Mouse (Mus musculus): ENCODE measurements around the gene Robo2. TPM values are rescaled to one million over a fixed set of nuclear protein-coding genes. Genes with fewer than 3 reads are reported as not detected.

The Robo2 gene
- polyA plus RNA-seq, 1 experiment, result 4.2 TPM

GRCm38 (mm10) chr16:74072671-74073070 lies 339.0 kb downstream of the Robo2 start:
- Histone ChIP-seq H3ac (ENCODE audit: control insufficient read depth, insufficient read length, low read depth) (no peak overlapping the region), H3K36me3 (ENCODE audit: control insufficient read depth, insufficient read depth) (no peaks in the 10 kb centered on the region), H3K27me3 (ENCODE audit: control insufficient read depth, insufficient read depth, insufficient read length) (no peaks in the 10 kb centered on the region), H3K79me2 (ENCODE audit: control insufficient read depth, insufficient read depth) (no peaks in the 10 kb centered on the region), H3K79me3 (ENCODE audit: low read depth) (no peaks in the 10 kb centered on the region), H3K4me3 (ENCODE audit: insufficient read depth, poor library complexity, severe bottlenecking) (no peak overlapping the region)
- no peak for TF ChIP-seq MAX (IDR thresholded peaks at IDR 0.05)

- Histone ChIP-seq H3K79me3 (ENCODE audit: low read depth) (no peaks in the 10 kb centered on the region), H3K27me3 (ENCODE audit: control insufficient read depth, insufficient read depth, insufficient read length) (no peaks in the 10 kb centered on the region), H3ac (ENCODE audit: control insufficient read depth, insufficient read length, low read depth) (no peak overlapping the region), H3K79me2 (ENCODE audit: control insufficient read depth, insufficient read depth) (no peaks in the 10 kb centered on the region), H3K4me3 (ENCODE audit: insufficient read depth, poor library complexity, severe bottlenecking) (no peak overlapping the region), H3K36me3 (ENCODE audit: control insufficient read depth, insufficient read depth) (no peaks in the 10 kb centered on the region)
- TF ChIP-seq MYOD1 (IDR thresholded peaks at IDR 0.05; ENCODE audit: control insufficient read depth, insufficient read length, low read depth) (no peak), MYOG (IDR thresholded peaks at IDR 0.05; ENCODE audit: control insufficient read depth, extremely low read depth, insufficient read length) (no peak), USF1 (IDR thresholded peaks at IDR 0.05; ENCODE audit: low read depth) (no peak), MAX (IDR thresholded peaks at IDR 0.05) (no peak), CEBPB (IDR thresholded peaks at IDR 0.05; ENCODE audit: low read depth) (no peak), CTCF (IDR thresholded peaks at IDR 0.05; ENCODE audit: control insufficient read depth, insufficient read depth, insufficient read length) (no peak), FOSL1 (IDR thresholded peaks at IDR 0.05; ENCODE audit: insufficient read depth, low read length, poor library complexity, severe bottlenecking) (no peak)
Measured at GRCm38 (mm10) chr16:74070628-74071027, 341.0 kb downstream of the Robo2 start.

- Histone ChIP-seq H3K36me3 (ENCODE audit: control insufficient read depth, insufficient read depth) (no peaks in the 10 kb centered on the region), H3K27me3 (ENCODE audit: control insufficient read depth, insufficient read depth, insufficient read length) (no peaks in the 10 kb centered on the region), H3ac (ENCODE audit: control insufficient read depth, insufficient read length, low read depth) (no peak overlapping the region), H3K79me3 (ENCODE audit: low read depth) (no peaks in the 10 kb centered on the region), H3K79me2 (ENCODE audit: control insufficient read depth, insufficient read depth) (no peaks in the 10 kb centered on the region), H3K4me3 (ENCODE audit: insufficient read depth, poor library complexity, severe bottlenecking) (no peak overlapping the region)
- no peak for TF ChIP-seq CEBPB (IDR thresholded peaks at IDR 0.05; ENCODE audit: low read depth)
- no peak for TF ChIP-seq CTCF (IDR thresholded peaks at IDR 0.05; ENCODE audit: control insufficient read depth, insufficient read depth, insufficient read length)
- TF ChIP-seq MYOG (IDR thresholded peaks at IDR 0.05; ENCODE audit: control insufficient read depth, extremely low read depth, insufficient read length), result no peak
- no peak for TF ChIP-seq MYOD1 (IDR thresholded peaks at IDR 0.05; ENCODE audit: control insufficient read depth, insufficient read length, low read depth)
- no peak for TF ChIP-seq MAX (IDR thresholded peaks at IDR 0.05)
- no peak for TF ChIP-seq FOSL1 (IDR thresholded peaks at IDR 0.05; ENCODE audit: insufficient read depth, low read length, poor library complexity, severe bottlenecking)
- TF ChIP-seq USF1 (IDR thresholded peaks at IDR 0.05; ENCODE audit: low read depth), result no peak
Measured at GRCm38 (mm10) chr16:74065958-74066357, 345.7 kb downstream of the Robo2 start.

GRCm38 (mm10) chr16:74061951-74062350 lies 349.7 kb downstream of the Robo2 start:
- H3K79me3 ChIP-seq (ENCODE audit: low read depth), result no peaks in the 10 kb centered on the region
- no peak overlapping the region for H3K4me3 ChIP-seq (ENCODE audit: insufficient read depth, poor library complexity, severe bottlenecking)
- H3K36me3 ChIP-seq (ENCODE audit: control insufficient read depth, insufficient read depth), result no peaks in the 10 kb centered on the region
- no peak overlapping the region for H3ac ChIP-seq (ENCODE audit: control insufficient read depth, insufficient read length, low read depth)
- no peaks in the 10 kb centered on the region for H3K79me2 ChIP-seq (ENCODE audit: control insufficient read depth, insufficient read depth)
- no peak for TF ChIP-seq MYOD1 (IDR thresholded peaks at IDR 0.05; ENCODE audit: control insufficient read depth, insufficient read length, low read depth)
- no peak for TF ChIP-seq FOSL1 (IDR thresholded peaks at IDR 0.05; ENCODE audit: insufficient read depth, low read length, poor library complexity, severe bottlenecking)
- TF ChIP-seq USF1 (IDR thresholded peaks at IDR 0.05; ENCODE audit: low read depth), result no peak
- no peak for TF ChIP-seq MYOG (IDR thresholded peaks at IDR 0.05; ENCODE audit: control insufficient read depth, extremely low read depth, insufficient read length)
- TF ChIP-seq CTCF (IDR thresholded peaks at IDR 0.05; ENCODE audit: control insufficient read depth, insufficient read depth, insufficient read length), result no peak
- TF ChIP-seq CEBPB (IDR thresholded peaks at IDR 0.05; ENCODE audit: low read depth), result no peak
- H3K27me3 ChIP-seq (ENCODE audit: control insufficient read depth, insufficient read depth, insufficient read length), result no peaks in the 10 kb centered on the region

GRCm38 (mm10) chr16:74061479-74061878 lies 350.1 kb downstream of the Robo2 start:
- Histone ChIP-seq H3K79me3 (ENCODE audit: low read depth) (no peaks in the 10 kb centered on the region), H3K79me2 (ENCODE audit: control insufficient read depth, insufficient read depth) (no peaks in the 10 kb centered on the region), H3K4me3 (ENCODE audit: insufficient read depth, poor library complexity, severe bottlenecking) (no peak overlapping the region), H3K27me3 (ENCODE audit: control insufficient read depth, insufficient read depth, insufficient read length) (no peaks in the 10 kb centered on the region), H3ac (ENCODE audit: control insufficient read depth, insufficient read length, low read depth) (no peak overlapping the region), H3K36me3 (ENCODE audit: control insufficient read depth, insufficient read depth) (no peaks in the 10 kb centered on the region)
- TF ChIP-seq MYOG (IDR thresholded peaks at IDR 0.05; ENCODE audit: control insufficient read depth, extremely low read depth, insufficient read length) (no peak), CTCF (IDR thresholded peaks at IDR 0.05; ENCODE audit: control insufficient read depth, insufficient read depth, insufficient read length) (no peak), MYOD1 (IDR thresholded peaks at IDR 0.05; ENCODE audit: control insufficient read depth, insufficient read length, low read depth) (no peak), CEBPB (IDR thresholded peaks at IDR 0.05; ENCODE audit: low read depth) (no peak), FOSL1 (IDR thresholded peaks at IDR 0.05; ENCODE audit: insufficient read depth, low read length, poor library complexity, severe bottlenecking) (no peak), USF1 (IDR thresholded peaks at IDR 0.05; ENCODE audit: low read depth) (no peak), MAX (IDR thresholded peaks at IDR 0.05) (no peak)

- H3K36me3 ChIP-seq (ENCODE audit: control insufficient read depth, insufficient read depth), result no peaks in the 10 kb centered on the region
- H3K79me3 ChIP-seq (ENCODE audit: low read depth), result no peaks in the 10 kb centered on the region
- no peaks in the 10 kb centered on the region for H3K27me3 ChIP-seq (ENCODE audit: control insufficient read depth, insufficient read depth, insufficient read length)
- no peaks in the 10 kb centered on the region for H3K79me2 ChIP-seq (ENCODE audit: control insufficient read depth, insufficient read depth)
- TF ChIP-seq MYOD1 (IDR thresholded peaks at IDR 0.05; ENCODE audit: control insufficient read depth, insufficient read length, low read depth), result no peak
- H3K4me3 ChIP-seq (ENCODE audit: insufficient read depth, poor library complexity, severe bottlenecking), result no peak overlapping the region
- no peak overlapping the region for H3ac ChIP-seq (ENCODE audit: control insufficient read depth, insufficient read length, low read depth)
Measured at GRCm38 (mm10) chr16:74056886-74057285, 354.7 kb downstream of the Robo2 start.
